Mouse (Mus musculus) mesoderm, embryonic 11.5 days (tissue): ENCODE data around the gene Parn.

ENCODE experiments used
- DNase-seq: peaks from one replicate; pipeline ENCODE4 v3.0.0-alpha.2; 2012; ENCODE audit warnings: low read depth, low spot score

Gene Parn

DNA sequence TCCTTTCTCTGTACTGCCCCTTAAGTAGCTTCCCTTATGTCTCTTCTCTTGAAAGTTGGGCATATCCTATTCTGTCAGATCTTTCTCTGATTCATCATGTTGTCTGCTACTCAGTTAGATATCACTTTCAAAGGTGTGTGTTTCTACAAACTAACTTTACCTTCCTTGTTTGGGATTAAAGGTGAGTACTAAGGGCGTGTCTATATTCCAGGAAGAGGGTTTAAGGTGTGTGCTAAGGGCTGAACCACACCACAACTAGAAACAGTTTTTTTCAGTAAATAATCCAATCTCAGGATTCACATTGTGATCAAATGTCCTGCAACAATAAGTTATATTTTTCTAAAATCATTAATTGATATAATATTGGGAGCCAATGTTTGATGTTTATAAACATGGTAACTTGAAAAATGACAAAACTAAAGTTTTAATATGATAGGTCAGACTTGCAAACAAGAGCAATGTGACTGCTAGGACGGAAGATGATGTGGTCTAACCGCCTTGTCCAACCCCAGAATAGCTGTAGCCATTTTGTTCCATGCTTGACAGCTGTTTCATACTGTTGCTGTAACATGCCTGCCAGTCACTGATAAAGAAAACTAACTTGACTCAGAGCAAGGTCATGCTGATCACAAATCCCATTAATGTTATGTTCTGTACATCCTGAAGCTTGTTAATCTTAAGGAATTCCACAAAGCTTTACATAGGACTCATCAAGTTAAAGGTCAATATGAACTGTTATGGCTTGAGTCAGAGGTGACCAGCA lies 46.0 kb downstream of the Parn start:
- no peak for DNase-seq

DNA sequence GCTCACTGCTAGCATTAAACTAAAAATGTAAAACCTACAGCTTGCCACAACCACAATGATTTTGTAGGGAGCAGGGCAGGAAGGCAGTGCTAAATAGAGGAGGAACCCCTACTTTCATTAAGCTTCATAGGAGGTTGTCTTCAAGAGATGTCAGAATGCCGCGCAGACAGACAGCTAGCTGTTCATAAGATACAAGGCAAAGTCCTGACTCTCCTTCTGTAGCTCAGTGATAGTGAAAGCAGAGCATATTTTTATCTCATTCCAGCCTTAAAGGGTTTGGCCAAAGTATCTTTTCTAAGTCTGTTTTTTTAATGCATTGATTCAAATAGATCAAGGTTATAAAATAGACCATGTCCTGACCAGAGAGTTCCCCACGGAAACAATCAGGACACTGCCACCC lies 47.8 kb downstream of the Parn start:
- no peak for DNase-seq

DNA sequence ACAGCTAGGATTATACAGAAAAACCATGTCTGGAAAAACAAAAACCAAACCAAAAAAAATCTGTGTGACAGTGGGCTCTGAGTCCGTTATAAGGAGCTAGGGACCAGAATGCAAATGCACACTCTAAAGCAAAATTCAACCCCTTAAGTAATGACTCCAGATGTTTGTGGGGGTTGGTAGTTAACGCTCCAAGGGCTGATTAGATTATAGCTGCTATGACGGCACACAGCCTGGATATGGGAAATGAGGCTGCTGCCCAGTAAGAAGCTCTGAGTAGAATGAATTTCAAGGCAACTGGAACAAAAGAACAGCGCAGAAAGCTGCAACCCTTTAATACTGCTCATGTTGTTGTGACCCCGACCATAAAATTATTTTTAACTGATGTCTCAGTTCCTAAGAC lies 52.7 kb downstream of the Parn start:
- DNase-seq = no peak

DNA sequence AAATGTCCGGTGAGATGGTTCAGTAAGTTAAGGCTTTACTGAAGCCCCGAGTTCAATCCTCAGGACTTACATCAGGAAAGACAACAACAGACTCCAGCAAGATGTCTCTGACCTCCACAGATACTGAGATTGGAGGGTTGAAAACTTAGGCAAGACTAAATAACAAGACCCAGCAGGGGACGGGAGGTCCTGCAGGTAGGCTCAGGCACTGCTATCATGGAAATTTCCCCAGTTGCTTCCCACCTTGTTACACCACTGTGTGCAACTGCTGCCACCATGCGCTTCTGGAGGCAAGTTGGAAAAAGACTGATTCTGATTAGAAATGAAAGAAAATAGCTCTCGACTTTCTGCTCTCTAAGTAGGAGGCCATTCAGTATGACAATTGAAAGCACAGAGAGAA lies 55.4 kb downstream of the Parn start:
- no peak for DNase-seq

DNA sequence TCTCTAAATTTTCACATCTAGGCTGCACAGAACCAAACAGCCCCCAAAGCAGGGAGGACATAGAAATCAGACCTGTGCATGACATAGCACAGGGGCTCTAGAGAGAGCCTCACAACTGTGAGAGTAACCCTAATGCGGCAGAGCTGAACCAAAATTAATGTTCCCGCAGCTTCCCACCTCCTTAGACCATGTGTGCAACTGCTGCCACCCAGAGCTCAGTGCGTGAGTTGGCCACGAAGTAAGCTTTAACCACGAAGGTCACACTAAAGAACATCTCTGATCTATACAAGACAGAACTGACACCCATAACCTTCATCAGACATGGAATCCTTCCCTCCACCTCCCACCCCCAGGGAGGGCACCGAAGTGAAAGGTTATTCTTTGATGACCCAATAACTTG lies 55.9 kb downstream of the Parn start:
- no peak for DNase-seq

DNA sequence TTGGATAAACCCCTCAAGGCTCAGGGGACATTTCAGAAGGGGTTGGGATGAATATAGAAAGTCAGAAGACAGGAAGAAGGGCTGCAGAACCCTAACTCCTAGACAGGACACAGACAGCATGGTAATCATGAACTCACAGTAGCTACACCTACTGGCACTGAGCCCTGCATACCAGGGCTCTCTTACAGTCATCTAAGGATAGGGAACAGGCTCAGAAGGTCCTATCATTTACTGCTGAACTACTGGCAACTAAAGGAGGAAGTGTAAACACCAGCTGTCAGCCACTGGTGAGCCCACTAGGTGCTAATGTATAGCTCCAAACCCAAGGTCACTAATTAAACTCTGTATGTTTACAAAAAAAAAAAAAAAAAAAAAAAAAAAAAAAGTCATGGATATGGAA lies 56.6 kb downstream of the Parn start:
- DNase-seq = no peak

DNA sequence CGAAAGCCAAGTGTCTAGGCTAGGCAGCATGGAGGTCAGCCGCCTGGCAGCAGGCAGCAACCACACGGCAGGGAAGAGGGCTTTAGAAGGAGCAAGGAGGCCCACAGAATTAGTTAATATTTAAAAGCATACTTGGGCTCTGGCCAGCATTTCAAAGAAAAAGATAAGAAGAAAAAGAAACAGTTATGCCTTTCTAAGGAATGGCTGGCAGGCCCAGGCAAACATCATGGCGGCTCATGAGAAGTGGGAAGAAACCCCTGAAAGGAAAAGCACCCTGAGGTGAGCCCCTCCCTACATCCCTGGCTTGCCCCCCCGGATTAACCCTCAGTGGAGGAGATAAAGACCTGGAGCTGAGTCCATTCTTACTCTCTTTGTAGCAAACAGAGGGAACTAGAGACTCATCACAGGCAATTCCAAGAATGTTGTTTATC lies 57.0 kb downstream of the Parn start:
- no peak for DNase-seq

DNA sequence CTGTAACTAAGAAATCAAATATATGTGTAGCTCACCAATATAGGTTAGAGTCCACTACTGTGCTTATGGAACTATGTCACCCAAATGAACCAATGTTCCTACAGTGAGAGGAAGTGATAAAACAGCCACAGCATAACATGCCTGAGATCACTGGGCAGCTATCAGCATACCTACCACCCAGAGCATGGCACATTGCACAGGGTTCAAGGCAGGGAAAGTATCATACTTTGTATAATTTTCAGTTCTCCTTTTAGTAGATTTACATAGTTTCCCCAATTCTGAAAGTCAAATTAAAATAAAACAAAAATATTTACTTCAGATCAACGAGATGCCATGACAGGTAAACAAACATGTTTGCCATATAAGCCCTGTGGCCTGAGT lies 59.3 kb downstream of the Parn start:
- no peak for DNase-seq

DNA sequence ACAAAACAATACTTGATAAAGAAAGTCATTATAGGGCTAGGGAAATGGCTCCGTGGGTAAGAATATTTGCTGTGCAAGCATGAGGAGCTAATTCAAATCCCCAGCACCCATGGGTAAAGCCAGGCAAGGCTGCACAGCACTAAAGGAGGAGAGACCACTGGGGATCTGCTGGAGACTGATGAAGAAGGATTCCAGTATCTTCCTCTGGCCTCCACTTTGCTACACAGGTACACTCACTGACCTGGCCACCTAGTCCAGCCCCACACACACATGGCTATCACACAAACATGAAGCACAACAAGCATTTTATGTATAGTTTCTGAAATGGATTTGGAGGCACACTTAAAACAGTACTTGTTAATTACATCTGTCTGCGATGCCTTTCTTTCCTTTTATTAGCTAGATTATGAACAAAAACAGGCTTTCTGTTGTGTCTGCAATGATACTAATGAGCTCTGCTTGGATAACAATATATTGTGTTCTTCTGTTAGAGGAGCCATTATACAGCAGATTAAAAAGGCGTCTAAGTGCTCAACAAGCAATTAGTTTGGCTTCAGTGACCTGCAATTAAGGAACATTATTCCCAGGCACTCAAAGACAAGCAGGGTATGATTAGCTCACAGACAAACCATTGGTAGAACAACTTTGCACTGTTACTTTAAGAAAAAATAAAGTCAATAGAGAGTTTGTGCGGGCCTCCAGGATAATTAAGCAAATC lies 59.8 kb downstream of the Parn start:
- no peak for DNase-seq

DNA sequence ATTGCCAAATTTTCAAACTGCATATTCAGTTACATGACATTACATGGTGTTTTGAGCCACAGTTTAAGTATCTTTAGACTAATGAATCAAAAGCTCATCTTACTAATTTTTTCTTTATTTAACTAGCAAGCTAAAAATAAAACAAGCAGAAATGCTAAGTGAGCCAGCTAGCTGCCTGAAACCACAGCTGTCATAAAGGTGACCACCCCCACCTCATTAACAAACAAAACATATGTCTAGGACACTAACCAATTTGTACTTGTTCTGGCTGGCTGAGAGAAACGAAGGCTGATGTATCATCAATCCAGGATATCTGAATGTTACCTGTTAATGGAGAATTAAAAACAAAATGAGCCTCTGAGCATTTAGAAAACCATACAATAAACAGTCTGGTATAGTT lies 65.2 kb downstream of the Parn start:
- DNase-seq = no peak

DNA sequence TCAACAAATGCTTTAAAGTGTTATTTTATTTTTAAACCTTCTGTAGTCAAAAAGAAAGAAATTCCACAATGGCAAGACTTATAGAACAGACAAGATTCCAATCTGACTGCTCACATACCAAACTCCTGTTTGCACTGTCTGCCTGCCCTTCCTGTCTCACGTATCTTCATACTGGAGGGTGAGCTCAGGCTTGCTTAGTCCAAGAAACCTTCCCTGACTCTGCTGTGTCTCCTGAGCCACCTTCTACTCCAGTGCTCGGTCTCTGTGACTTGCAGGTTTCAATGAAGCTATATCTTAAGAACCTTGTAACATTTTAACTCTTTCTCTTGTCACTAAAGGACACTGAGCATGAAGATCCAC lies 78.9 kb downstream of the Parn start:
- DNase-seq = no peak

DNA sequence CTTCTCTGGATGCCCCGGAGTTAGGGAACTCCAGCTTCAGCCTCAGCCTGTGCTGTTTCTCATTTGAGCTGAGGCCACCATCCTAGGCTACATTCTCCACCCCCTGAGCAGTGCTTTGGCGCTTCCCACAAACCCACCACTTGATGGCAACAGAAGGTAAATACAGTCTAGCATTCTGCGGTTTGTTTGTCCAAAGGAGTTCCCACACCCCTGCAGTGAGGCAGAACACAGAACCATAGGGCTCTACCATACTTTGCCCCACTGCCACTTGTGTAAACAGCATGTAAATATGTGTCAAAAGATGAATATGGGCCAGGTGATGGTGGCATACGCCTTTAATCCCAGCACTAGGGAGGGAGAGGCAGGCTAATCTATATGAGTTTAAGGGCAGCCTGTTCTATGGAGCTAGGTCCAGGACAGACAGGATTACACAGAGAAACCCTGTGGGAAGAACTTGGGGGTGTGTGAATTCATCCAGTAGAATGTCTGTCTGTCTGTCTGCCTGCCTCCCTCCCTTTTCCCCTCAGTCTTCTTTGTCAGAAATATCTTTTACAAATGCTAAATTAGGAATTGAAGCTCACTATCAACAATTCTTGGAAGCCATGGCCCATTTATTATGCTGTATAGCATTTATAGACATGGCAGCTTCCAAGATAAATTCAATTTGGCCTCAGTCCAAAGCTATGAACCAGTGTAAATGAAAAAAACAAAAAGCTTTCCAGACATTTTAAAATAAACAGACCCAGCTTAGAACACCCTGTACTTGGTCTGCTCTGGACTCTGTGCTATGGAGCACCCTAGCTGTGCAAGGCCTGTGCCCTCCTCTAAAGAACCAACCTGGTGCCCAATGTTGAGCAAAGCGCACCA lies 79.6 kb downstream of the Parn start:
- DNase-seq = peak; percentile 11

DNA sequence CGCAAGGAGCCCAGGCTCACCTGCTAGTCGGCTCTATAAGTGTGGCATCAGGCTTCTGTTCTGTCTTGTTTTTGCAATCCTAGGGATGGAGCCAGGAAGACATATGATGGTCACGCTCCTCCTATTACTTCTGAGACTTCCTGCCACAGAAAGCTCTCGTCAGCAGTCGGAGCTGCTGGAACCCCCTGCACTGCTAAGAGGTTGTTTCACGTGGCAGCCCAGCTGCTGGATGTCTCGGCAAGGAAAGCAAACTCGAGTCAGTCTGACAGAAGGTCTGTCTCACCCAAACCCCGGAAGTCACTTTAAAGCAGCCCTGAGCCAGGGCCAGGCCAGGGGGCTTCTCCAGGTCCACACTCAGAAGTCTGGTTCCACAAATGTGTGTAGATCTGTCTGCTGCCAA lies 82.7 kb downstream of the Parn start:
- no peak for DNase-seq

DNA sequence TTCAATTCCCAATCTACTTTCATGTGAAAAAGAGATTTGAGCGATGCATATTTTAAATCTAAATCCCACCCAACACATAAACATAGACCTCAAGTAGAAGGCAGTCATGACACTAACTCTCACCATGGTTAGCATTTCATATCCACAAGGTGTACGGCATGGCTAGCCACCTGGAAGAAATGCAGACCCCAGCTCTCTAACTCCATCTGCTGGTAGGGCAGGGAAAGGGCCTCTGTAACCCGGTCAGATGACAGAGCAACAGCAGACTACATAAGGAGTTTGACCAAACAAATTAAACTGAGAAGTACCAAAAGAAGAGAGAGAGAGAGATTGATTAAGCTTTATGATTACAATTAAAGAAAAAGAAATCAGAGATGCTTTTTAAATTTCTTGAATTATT lies 87.2 kb downstream of the Parn start:
- no peak for DNase-seq

DNA sequence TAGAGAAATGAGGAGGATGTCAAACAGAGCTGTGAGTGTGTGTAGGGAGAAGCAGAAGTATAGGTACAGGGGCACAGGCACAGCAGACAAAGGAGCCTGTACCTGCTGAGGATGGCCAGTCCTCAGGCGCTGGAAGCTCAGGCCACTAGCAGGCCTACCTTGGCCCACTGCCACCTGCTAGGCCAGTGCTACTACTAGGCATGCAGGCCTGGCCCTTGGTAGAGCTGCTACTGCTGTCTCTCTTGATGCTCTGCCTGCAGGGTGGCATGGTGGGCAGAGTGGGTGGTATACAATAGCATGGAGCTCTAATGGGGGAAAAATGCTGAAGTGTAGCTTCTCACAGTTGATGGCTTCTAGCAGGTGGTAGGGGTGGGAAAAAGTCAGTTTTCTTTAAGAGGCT lies 88.0 kb downstream of the Parn start:
- no peak for DNase-seq

DNA sequence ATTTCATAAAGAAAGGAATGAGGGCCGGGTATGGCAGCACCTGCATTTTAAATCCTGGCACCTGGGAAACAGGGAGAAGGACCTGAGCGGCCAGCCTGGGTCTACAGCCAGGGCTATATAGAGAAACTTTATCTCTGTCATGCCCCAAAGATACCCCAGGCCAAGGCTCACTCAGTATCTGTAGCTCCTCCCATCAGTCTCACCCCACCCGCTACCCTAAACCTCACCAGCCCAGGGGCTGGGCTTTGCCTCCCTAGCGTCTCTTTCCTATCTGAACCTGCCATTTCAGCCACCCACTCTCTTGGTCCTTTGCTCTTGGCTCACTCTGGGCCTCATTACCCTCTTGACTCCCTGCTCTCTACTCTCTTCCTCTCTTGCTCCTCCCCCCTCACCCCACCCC lies 92.7 kb downstream of the Parn start:
- no peak for DNase-seq

DNA sequence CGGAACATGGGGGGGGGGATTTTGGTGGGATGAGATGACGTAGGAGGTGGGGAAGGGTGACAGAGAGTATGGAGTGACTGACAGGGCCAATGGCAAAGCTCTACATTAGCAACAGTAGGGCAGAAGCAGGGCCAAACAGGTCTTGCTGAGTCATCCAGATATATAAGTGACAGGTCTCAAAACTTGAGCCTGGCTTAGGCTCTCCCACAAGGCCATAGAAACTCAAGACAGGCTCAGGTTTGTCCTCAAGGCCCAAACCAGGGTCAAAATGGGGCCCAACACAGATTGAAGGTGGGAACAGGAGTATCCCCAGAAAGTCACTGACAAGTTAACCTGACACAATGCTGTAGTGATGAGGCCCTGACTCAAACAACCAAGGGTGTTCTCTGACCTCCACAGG lies 99.7 kb downstream of the Parn start:
- no peak for DNase-seq

DNA sequence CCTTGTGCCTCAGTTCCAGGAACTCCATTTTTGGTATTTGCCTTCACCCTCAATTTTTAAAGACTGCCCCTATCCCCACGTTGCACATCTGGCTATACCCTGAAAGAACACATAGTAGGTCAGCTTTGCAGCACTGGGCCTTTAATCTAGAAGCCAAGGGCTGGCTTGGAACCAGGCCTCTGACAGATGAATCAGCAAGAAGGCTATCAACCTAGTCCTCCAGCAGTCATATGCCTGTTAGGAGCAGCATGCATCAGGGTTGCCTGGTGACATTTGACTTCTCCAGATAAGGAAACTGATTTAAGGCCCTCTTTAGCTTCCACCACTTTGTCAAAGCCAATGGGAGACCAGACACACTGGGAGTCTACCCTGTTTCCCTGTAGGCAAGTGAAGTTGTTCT lies 100.4 kb downstream of the Parn start:
- no peak for DNase-seq

DNA sequence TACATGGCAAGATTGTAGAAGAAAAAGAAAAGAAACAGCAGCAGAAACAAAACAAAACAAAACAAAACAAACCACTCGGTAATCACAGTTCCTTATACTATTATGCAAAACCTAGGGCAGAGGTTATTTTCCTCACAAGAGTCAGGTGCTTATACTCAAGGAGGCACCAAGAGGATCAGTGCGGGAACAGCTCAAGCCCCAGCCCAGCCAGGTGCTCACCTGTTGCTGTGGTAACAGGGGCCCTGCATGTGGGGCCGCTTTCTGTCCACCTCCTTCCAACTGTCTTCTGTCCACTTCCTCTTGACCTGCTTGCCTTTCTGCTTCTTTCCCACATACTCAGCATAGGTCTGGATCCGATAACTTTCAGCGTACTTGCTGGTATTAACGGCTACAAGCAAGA lies 101.6 kb downstream of the Parn start:
- DNase-seq = no peak

DNA sequence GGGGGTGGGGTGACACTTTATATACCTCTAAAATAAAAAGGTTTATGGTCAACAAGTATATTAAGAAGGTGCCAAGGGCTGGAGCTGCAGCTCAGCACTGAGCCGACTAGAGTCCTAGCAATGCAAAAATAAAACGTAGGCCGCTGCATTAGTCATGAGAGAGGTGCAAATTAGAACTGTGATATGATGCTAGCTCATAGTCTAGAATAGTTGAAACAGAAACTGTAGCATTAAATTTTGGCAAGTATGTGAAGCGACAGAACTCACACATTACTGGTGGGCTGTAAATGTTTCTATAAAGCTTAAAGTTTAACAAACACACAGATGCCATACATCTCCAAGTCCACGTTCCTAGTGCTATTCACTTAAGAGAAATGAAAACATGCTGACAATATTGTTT lies 102.7 kb downstream of the Parn start:
- DNase-seq = no peak

DNA sequence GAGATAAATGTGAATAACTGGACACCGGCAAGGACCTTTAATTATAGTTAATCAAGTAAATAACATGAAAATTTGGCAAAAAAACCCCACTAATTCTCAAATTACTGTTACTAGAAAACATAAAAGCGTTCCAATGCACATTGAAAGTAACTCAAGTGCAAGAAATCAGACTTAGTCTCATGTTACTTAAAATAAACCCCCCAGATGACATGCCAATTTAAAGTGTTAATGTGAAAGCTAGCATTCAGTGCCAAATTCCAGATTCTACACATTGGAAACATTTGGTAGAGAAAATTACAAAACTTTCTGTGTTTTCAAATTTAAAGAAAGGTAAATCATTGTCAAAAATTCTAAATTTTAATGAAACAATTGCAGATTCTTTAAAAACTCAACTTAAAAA lies 110.2 kb downstream of the Parn start:
- no peak for DNase-seq

DNA sequence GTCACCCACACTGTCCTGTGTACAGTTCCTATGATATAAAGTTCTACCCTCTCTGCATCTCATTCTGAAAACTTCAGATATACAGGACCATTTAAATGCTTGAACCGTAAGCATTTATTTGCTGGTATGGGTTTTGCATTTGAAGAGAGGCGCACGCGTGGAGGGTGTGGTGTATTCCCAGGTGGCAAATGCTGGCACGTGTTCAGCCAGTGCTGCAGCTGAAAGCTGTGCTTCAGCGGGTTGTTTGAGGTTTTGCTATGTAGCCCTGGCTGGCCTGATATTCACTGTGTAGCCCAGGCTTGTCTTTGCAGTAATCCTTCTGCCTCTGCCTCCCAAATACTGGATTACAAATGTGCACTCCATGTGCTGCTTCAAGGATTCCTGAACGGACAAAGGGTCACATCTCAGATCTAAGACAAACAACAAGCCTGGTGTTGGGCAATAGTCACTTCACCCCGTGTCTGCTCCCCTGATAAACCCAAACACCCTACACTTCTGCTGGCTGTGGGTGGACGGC lies 111.0 kb downstream of the Parn start:
- DNase-seq = no peak
